Comparison of ENCODE assay signal across 20 mouse cellular contexts in genomic region chr4:137493187-137493586, GRCm38 (mm10). TPM values are rescaled to one million over a fixed set of nuclear protein-coding genes. Genes with fewer than 3 reads are reported as not detected.
DNase-seq lines count a peak whose midpoint lies in the region; ATAC-seq lines count a peak whose summit lies in the region.
"Had no signal": no experiment of that assay in that cellular context is flagged by ENCODE, and none has a peak within 500 bp of the region (broad histone marks: within the 10 kb centered on the region; RNA-seq: fewer than 3 reads in every experiment).

No protein-coding gene starts in this region.

- no peaks in the 10 kb centered on the region for H3K27me3 ChIP-seq in heart, embryonic 10.5 days (ENCODE audit: insufficient read depth, poor library complexity, severe bottlenecking)
- no peaks in the 10 kb centered on the region for H3K27me3 ChIP-seq in kidney, embryonic 16.5 days (ENCODE audit: insufficient read depth, low read length)
- H3K27me3 ChIP-seq in embryonic facial prominence, embryonic 15.5 days, result no peaks in the 10 kb centered on the region
- H3K27me3 ChIP-seq: liver, embryonic 12.5 days had no signal

- intact Hi-C loops in heart, postnatal 10 days (cut with DNase I), result no loop called here

- H3K36me3 ChIP-seq in heart, embryonic 10.5 days, result peaks cover 15% of the 10 kb centered on the region; the same call in 1 of the 2 replicates
- no peaks in the 10 kb centered on the region for H3K36me3 ChIP-seq in kidney, embryonic 16.5 days (ENCODE audit: insufficient read depth, low read length)
- no peaks in the 10 kb centered on the region for H3K36me3 ChIP-seq in embryonic facial prominence, embryonic 15.5 days
- H3K36me3 ChIP-seq: liver, embryonic 12.5 days; midbrain, embryonic 10.5 days had no signal

- H3K9ac ChIP-seq in kidney, embryonic 16.5 days (replicated peaks; ENCODE audit: low read length), result no peak overlapping the region
- H3K9ac ChIP-seq in embryonic facial prominence, embryonic 15.5 days, result no peak overlapping the region
- H3K9ac ChIP-seq: liver, embryonic 12.5 days had no signal

- ATAC-seq in kidney, embryonic 16.5 days (ENCODE audit: low FRiP score, low TSS enrichment), result no peak
- ATAC-seq in embryonic facial prominence, embryonic 15.5 days (ENCODE audit: insufficient number of reproducible peaks, low FRiP score, low TSS enrichment, low read depth), result no peak
- ATAC-seq: liver, embryonic 12.5 days had no signal

- peak overlapping the region; percentile 89 for H3K27ac ChIP-seq in heart, embryonic 10.5 days
- peak overlapping the region; percentile 84; the same call in 1 of the 2 replicates for H3K27ac ChIP-seq in kidney, embryonic 16.5 days (ENCODE audit: low read length)
- H3K27ac ChIP-seq in embryonic facial prominence, embryonic 15.5 days (replicated peaks), result peak overlapping the region; percentile 31; the same call in 1 of the 2 replicates
- H3K27ac ChIP-seq: liver, embryonic 12.5 days; midbrain, embryonic 10.5 days had no signal

- no peak overlapping the region for H3K4me2 ChIP-seq in kidney, embryonic 16.5 days (replicated peaks; ENCODE audit: low read depth, low read length)
- no peak overlapping the region for H3K4me2 ChIP-seq in embryonic facial prominence, embryonic 15.5 days (replicated peaks)
- H3K4me2 ChIP-seq: liver, embryonic 12.5 days had no signal

- H3K4me1 ChIP-seq in heart, embryonic 10.5 days, result peaks cover 86% of the 10 kb centered on the region
- peaks cover 59% of the 10 kb centered on the region for H3K4me1 ChIP-seq in kidney, embryonic 16.5 days (ENCODE audit: insufficient read depth, low read length)
- H3K4me1 ChIP-seq in embryonic facial prominence, embryonic 15.5 days, result peaks cover 63% of the 10 kb centered on the region

- 84% methylated on average over 4 of the region's 4 CpGs for WGBS in heart, embryonic 10.5 days
- 88% methylated on average over 4 of the region's 4 CpGs for whole genome bisulfite sequencing in kidney, embryonic 16.5 days
- 89% methylated on average over 4 of the region's 4 CpGs for WGBS in embryonic facial prominence, embryonic 15.5 days

- no peak for DNase-seq in heart, embryonic 10.5 days (ENCODE audit: low spot score)
- DNase-seq in heart, postnatal 10 days, result no peak
- DNase-seq in kidney, postnatal 36 days, result no peak
- peak; percentile 57 for DNase-seq in ES-CJ7 (ENCODE audit: low read depth, low spot score)
- DNase-seq in frontal cortex, postnatal 14 days (ENCODE audit: low spot score in 2 of 2), result no peak
- no peak for DNase-seq in cerebellum, adult 9-10 months
- DNase-seq: B cell, adult 2 months; lung, postnatal 36 days; retina, postnatal 1 day; thymus, postnatal 14 days had no signal

- no peaks in the 10 kb centered on the region for H3K9me3 ChIP-seq in heart, embryonic 10.5 days
- no peaks in the 10 kb centered on the region for H3K9me3 ChIP-seq in kidney, embryonic 16.5 days (ENCODE audit: low read length)
- H3K9me3 ChIP-seq in embryonic facial prominence, embryonic 15.5 days (replicated peaks), result no peaks in the 10 kb centered on the region
- H3K9me3 ChIP-seq: liver, embryonic 12.5 days; midbrain, embryonic 10.5 days had no signal

- no peak overlapping the region for H3K4me3 ChIP-seq in heart, embryonic 10.5 days
- no peak overlapping the region for H3K4me3 ChIP-seq in kidney, embryonic 16.5 days (ENCODE audit: low read length)
- no peak overlapping the region for H3K4me3 ChIP-seq in embryonic facial prominence, embryonic 15.5 days (replicated peaks)
- H3K4me3 ChIP-seq: liver, embryonic 12.5 days; midbrain, embryonic 10.5 days had no signal

RNA-seq across cellular contexts. Expression of gene Hspg2, which starts 24.6 kb away (rescaled TPM):
- polyA plus RNA-seq in heart, embryonic 10.5 days (2016; fragmentation: Nextera tagmentation; extraction: Ambion mirVana), result 52.0 and 58.9 TPM in 2 replicates
- 100 to 1,000 TPM; 524 to 560 TPM for total RNA-seq in heart, postnatal 10 days (2021)
- 39.6 and 41.7 TPM in 2 replicates for polyA plus RNA-seq in kidney, embryonic 16.5 days (2015; fragmentation: Nextera tagmentation; extraction: Ambion mirVana)
- polyA plus RNA-seq in embryonic facial prominence, embryonic 15.5 days (2015; fragmentation: Nextera tagmentation; extraction: Ambion mirVana), result 48.5 and 49.1 TPM in 2 replicates

RNA-seq across cellular contexts. Expression of gene 1700013G24Rik, which starts 40.1 kb away (rescaled TPM):
- not detected in 2 replicates for polyA plus RNA-seq in heart, embryonic 10.5 days (2016; fragmentation: Nextera tagmentation; extraction: Ambion mirVana)
- not detected for total RNA-seq in heart, postnatal 10 days (2021)
- not detected in 2 replicates for polyA plus RNA-seq in kidney, embryonic 16.5 days (2015; fragmentation: Nextera tagmentation; extraction: Ambion mirVana)
- not detected in 2 replicates for polyA plus RNA-seq in embryonic facial prominence, embryonic 15.5 days (2015; fragmentation: Nextera tagmentation; extraction: Ambion mirVana)
- total RNA-seq: adrenal gland, postnatal 14 days; left cerebral cortex, adult 8-10 months; MEL had no signal
- polyA plus RNA-seq: liver, embryonic 12.5 days; midbrain, embryonic 10.5 days; neural tube, embryonic 14.5 days; small intestine, adult 2 months; stomach, embryonic 14.5 days had no signal

Comparison
In these comparisons a context has a peak if more than half of its experiments do, and no peak if none do; other contexts are left out.
1. H3K27ac ChIP-seq: peak in every context shown above with its lines; median percentile 89 in heart, embryonic 10.5 days; 84 in kidney, embryonic 16.5 days; 31 in embryonic facial prominence, embryonic 15.5 days.